Mouse (Mus musculus) C2C12 (cell line): ENCODE measurements around the gene Insrr.

Experiments used
- CEBPB ChIP-seq: IDR thresholded peaks from one replicate; pipeline ENCODE4 v1.6.1; 2011; ENCODE audit warnings: low read depth, mild to moderate bottlenecking, control low read depth, moderate library complexity
- CTCF ChIP-seq: IDR thresholded peaks from one replicate; pipeline ENCODE4 v1.5.1; 2011; ENCODE audit not compliant: control insufficient read depth, insufficient read depth, insufficient read length
- FOSL1 ChIP-seq: IDR thresholded peaks from one replicate; pipeline ENCODE4 v1.8.0; 2011; ENCODE audit warnings: mild to moderate bottlenecking, low read length; ENCODE audit not compliant: poor library complexity, insufficient read depth, severe bottlenecking
- MAX ChIP-seq: IDR thresholded peaks from one replicate; pipeline ENCODE4 v1.6.1; 2011; ENCODE audit warnings: mild to moderate bottlenecking, control low read depth
- MYOG ChIP-seq: IDR thresholded peaks from one replicate; pipeline ENCODE4 v1.6.1; 2011; ENCODE audit not compliant: control insufficient read depth, insufficient read length; ENCODE audit errors: extremely low read depth
- USF1 ChIP-seq: IDR thresholded peaks from one replicate; pipeline ENCODE4 v1.6.1; 2011; ENCODE audit warnings: low read depth, mild to moderate bottlenecking, control low read depth, moderate library complexity

- no peak for TF ChIP-seq MAX
- no peak for TF ChIP-seq CTCF
- no peak for TF ChIP-seq CEBPB
- TF ChIP-seq MYOG = no peak
- TF ChIP-seq USF1 = no peak
- no peak for TF ChIP-seq FOSL1
Measured at GRCm38 (mm10) chr3:87789248-87789647, 7.5 kb upstream of the Insrr start.
